Comparison of ENCODE assay signal across 7 mouse cellular contexts in genomic region chr7:38019770-38020169, GRCm38 (mm10). TPM values are rescaled to one million over a fixed set of nuclear protein-coding genes. Genes with fewer than 3 reads are reported as not detected.
A peak's percentile ranks its signal among the peaks of the same experiment; 100 is the strongest.
DNase-seq lines count a peak whose midpoint lies in the region; ATAC-seq lines count a peak whose summit lies in the region.

No protein-coding gene starts in this region.

- no peak overlapping the region for H3K27ac ChIP-seq in forebrain, embryonic 14.5 days (ENCODE audit: low read depth, low read length)
- no peak overlapping the region for H3K27ac ChIP-seq in limb, embryonic 15.5 days
- H3K27ac ChIP-seq in stomach, embryonic 15.5 days, result no peak overlapping the region

- no peak for DNase-seq in forebrain, embryonic 14.5 days (ENCODE audit: low spot score)
- no peak for DNase-seq in cerebellum, adult 9-10 months

- WGBS in forebrain, embryonic 14.5 days, result 36% methylated on average over 2 of the region's 2 CpGs
- 20% methylated on average over 2 of the region's 2 CpGs for WGBS in limb, embryonic 15.5 days
- WGBS in stomach, embryonic 15.5 days, result 37% methylated on average over 2 of the region's 2 CpGs

- H3K4me2 ChIP-seq in forebrain, embryonic 14.5 days (ENCODE audit: low read length), result peak overlapping the region; percentile 65
- peak overlapping the region; percentile 62 for H3K4me2 ChIP-seq in limb, embryonic 15.5 days
- peak overlapping the region; percentile 61 for H3K4me2 ChIP-seq in stomach, embryonic 15.5 days

- no peaks in the 10 kb centered on the region for H3K36me3 ChIP-seq in megakaryocyte, embryonic 14.5 days (replicated peaks; ENCODE audit: low read length)
- H3K36me3 ChIP-seq in forebrain, embryonic 14.5 days (ENCODE audit: control insufficient read depth, insufficient read depth, low read length), result no peaks in the 10 kb centered on the region
- H3K36me3 ChIP-seq in limb, embryonic 15.5 days, result no peaks in the 10 kb centered on the region
- H3K36me3 ChIP-seq in stomach, embryonic 15.5 days, result no peaks in the 10 kb centered on the region

- peak overlapping the region; percentile 95 for H3K4me3 ChIP-seq in megakaryocyte, embryonic 14.5 days (replicated peaks)
- H3K4me3 ChIP-seq in forebrain, embryonic 14.5 days (ENCODE audit: low read depth, low read length), result peak overlapping the region; percentile 86
- H3K4me3 ChIP-seq in limb, embryonic 15.5 days, result peak overlapping the region; percentile 92
- peak overlapping the region; percentile 73 for H3K4me3 ChIP-seq in stomach, embryonic 15.5 days (replicated peaks)

- H3K9me3 ChIP-seq in megakaryocyte, embryonic 14.5 days, result no peaks in the 10 kb centered on the region
- H3K9me3 ChIP-seq in forebrain, embryonic 14.5 days (replicated peaks; ENCODE audit: control insufficient read depth, low read length), result no peaks in the 10 kb centered on the region
- H3K9me3 ChIP-seq in limb, embryonic 15.5 days, result no peaks in the 10 kb centered on the region
- no peaks in the 10 kb centered on the region for H3K9me3 ChIP-seq in stomach, embryonic 15.5 days

- peaks cover 6% of the 10 kb centered on the region for H3K27me3 ChIP-seq in megakaryocyte, embryonic 14.5 days (replicated peaks)
- no peaks in the 10 kb centered on the region for H3K27me3 ChIP-seq in forebrain, embryonic 14.5 days (replicated peaks; ENCODE audit: control insufficient read depth, insufficient read depth, low read length)
- no peaks in the 10 kb centered on the region for H3K27me3 ChIP-seq in limb, embryonic 15.5 days
- no peaks in the 10 kb centered on the region for H3K27me3 ChIP-seq in stomach, embryonic 15.5 days (replicated peaks)

- no peak for ATAC-seq in megakaryocyte, adult 5-6 weeks (ENCODE audit: poor library complexity, severe bottlenecking)
- ATAC-seq in forebrain, embryonic 14.5 days, result peak; percentile 42
- ATAC-seq in limb, embryonic 15.5 days (ENCODE audit: insufficient number of reproducible peaks, low FRiP score, low TSS enrichment, low read depth), result 0 out of 2 replicates have a peak, but pooled peaks have one; percentile 14
- ATAC-seq in stomach, embryonic 15.5 days (ENCODE audit: insufficient read depth, low FRiP score, low read depth), result no peak
- ATAC-seq in granulocyte monocyte progenitor cell, adult 5-6 weeks (replicated peaks; ENCODE audit: poor library complexity, severe bottlenecking), result no peak

- H3K4me1 ChIP-seq in megakaryocyte, embryonic 14.5 days, result peaks cover 25% of the 10 kb centered on the region
- H3K4me1 ChIP-seq in forebrain, embryonic 14.5 days (ENCODE audit: control insufficient read depth, insufficient read depth, low read length), result peaks cover 3% of the 10 kb centered on the region; the same call in 1 of the 2 replicates
- peaks cover 2% of the 10 kb centered on the region; the same call in 1 of the 2 replicates for H3K4me1 ChIP-seq in limb, embryonic 15.5 days
- H3K4me1 ChIP-seq in stomach, embryonic 15.5 days, result no peaks in the 10 kb centered on the region

- peak overlapping the region; percentile 82; the same call in 1 of the 2 replicates for H3K9ac ChIP-seq in forebrain, embryonic 14.5 days (ENCODE audit: low read length)
- no peak overlapping the region for H3K9ac ChIP-seq in limb, embryonic 15.5 days
- H3K9ac ChIP-seq in stomach, embryonic 15.5 days, result no peak overlapping the region

RNA-seq across cellular contexts. Expression of gene Uri1, which starts 3.6 kb away (rescaled TPM):
- 2.9 and 5.6 TPM in 2 replicates for polyA plus RNA-seq in megakaryocyte, embryonic 14.5 days (2012; ENCODE audit: insufficient read depth, low replicate concordance)
- total RNA-seq in megakaryocyte, adult 5-6 weeks (2015), result 30.8 and 31.5 TPM in 2 replicates
- 26.7 and 29.1 TPM in 2 replicates for total RNA-seq in megakaryocyte, adult 5-6 weeks (2017)
- 28.6 and 31.7 TPM in 2 replicates for polyA plus RNA-seq in forebrain, embryonic 14.5 days (2014; fragmentation: Nextera tagmentation; extraction: Ambion mirVana)
- 35.7 and 36.8 TPM in 2 replicates for polyA plus RNA-seq in limb, embryonic 15.5 days (2015; fragmentation: Nextera tagmentation; extraction: Ambion mirVana)
- polyA plus RNA-seq in stomach, embryonic 15.5 days (2015; fragmentation: Nextera tagmentation; extraction: Ambion mirVana), result 40.5 and 49.3 TPM in 2 replicates
- total RNA-seq in granulocyte monocyte progenitor cell, adult 5-6 weeks (2014; fragmentation: Nextera tagmentation), result 53.2 and 70.9 TPM in 2 replicates
- 61.3 and 64.5 TPM in 2 replicates for total RNA-seq in granulocyte monocyte progenitor cell, adult 5-6 weeks (2017)

Comparison
In these comparisons a context has a peak if more than half of its experiments do, and no peak if none do; other contexts are left out.
1. ATAC-seq: peak in forebrain, embryonic 14.5 days (single experiment) and limb, embryonic 15.5 days (single experiment); none in megakaryocyte, adult 5-6 weeks (single experiment), stomach, embryonic 15.5 days (single experiment) and granulocyte monocyte progenitor cell, adult 5-6 weeks (single experiment).
2. Peak in every context shown above with its lines, with median percentiles within 50 percentile points of each other: H3K4me3 ChIP-seq and H3K4me2 ChIP-seq.